Mouse (Mus musculus): Measurements from ENCODE around the gene Ifitm7.

DNA sequence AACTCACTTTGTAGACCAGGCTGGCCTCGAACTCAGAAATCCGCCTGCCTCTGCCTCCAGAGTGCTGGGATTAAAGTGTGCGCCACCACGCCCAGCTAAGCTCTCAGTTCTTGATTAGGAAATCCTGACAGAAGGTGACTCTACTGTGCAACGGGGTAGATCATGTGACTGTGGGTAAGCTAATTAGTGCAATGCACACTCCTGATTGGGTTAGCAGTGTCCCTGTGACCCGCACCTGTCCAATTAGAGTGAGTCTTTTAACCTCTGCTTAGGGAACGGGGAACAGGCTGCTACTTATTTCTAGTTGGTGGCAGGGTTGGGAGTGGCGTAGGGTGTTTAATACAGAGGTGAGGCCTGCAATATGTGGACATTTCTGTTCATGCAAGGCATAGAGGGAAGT is 14.6 kb downstream of the Ifitm7 start:
- TF ChIP-seq CTCF (IDR thresholded peaks at IDR 0.05), result no peak
- no peak for TF ChIP-seq POLR2A (IDR thresholded peaks at IDR 0.05; ENCODE audit: insufficient read depth, low read depth, low read length)
- TF ChIP-seq EP300 (IDR thresholded peaks at IDR 0.05; ENCODE audit: insufficient read depth, low read depth, low read length), result no peak
